Mouse (Mus musculus) testis, adult 2 months (tissue): ENCODE data around the gene Btbd1.

Experiments
- CTCF ChIP-seq: fragments of 200-500 bp; IDR thresholded peaks from 2 replicates; pipeline ENCODE4 v1.5.1; 2012; ENCODE audit warnings: low read depth, mild to moderate bottlenecking, inconsistent platforms, low read length, moderate library complexity; ENCODE audit not compliant: control insufficient read depth, insufficient read depth, insufficient replicate concordance
- POLR2A ChIP-seq: fragments of 200-500 bp; IDR thresholded peaks from 2 replicates; pipeline ENCODE4 v1.6.1; 2012; ENCODE audit warnings: low read depth, mild to moderate bottlenecking, inconsistent platforms, low read length, moderate library complexity; ENCODE audit not compliant: control insufficient read depth

- TF ChIP-seq CTCF (no peak), POLR2A (peak; percentile 93)
These were observed 66.8 kb downstream of the Btbd1 start, which contains the start of gene Ramac for GRCm38 (mm10) chr7:81762180-81763109.
